Mouse (Mus musculus) hindbrain, embryonic 11.5 days (tissue): ENCODE results near the gene Trim28. TPM values are rescaled to one million over a fixed set of nuclear protein-coding genes. Genes with fewer than 3 reads are reported as not detected.
A peak's percentile ranks its signal among the peaks of the same experiment; 100 is the strongest.

ENCODE experiments used
- ATAC-seq: fragments of 200-750 bp; cut with Nextera tagmentation; 2 replicates; pipeline ENCODE4 v1.8.0; 2017; ENCODE audit warnings: mild to moderate bottlenecking, moderate TSS enrichment, moderate library complexity; ENCODE audit not compliant: low FRiP score
- DNase-seq: peaks from one replicate; pipeline ENCODE4 v3.0.0-alpha.2; 2015; ENCODE audit warnings: low spot score
- H3K27ac ChIP-seq: fragments of 300-500 bp; sonication (generic); 2 replicates; pipeline ENCODE4 v1.5.1; 2014; ENCODE audit warnings: mild to moderate bottlenecking, low read depth, low read length
- H3K27me3 ChIP-seq: fragments of 300-500 bp; sonication (generic); 2 replicates; pipeline ENCODE4 v1.6.1; 2014; ENCODE audit warnings: mild to moderate bottlenecking, low read length, moderate library complexity, mixed read lengths; ENCODE audit not compliant: control insufficient read depth, insufficient read depth
- H3K36me3 ChIP-seq: fragments of 300-500 bp; sonication (generic); 2 replicates; pipeline ENCODE4 v1.6.1; 2014; ENCODE audit warnings: mild to moderate bottlenecking, low read length, moderate library complexity, mixed read lengths; ENCODE audit not compliant: control insufficient read depth, insufficient read depth
- H3K4me1 ChIP-seq: fragments of 300-500 bp; sonication (generic); replicated peaks from 2 replicates; pipeline ENCODE4 v1.6.1; 2014; ENCODE audit warnings: low read length, mixed read lengths; ENCODE audit not compliant: control insufficient read depth, insufficient read depth
- H3K4me2 ChIP-seq: fragments of 300-500 bp; sonication (generic); replicated peaks from 2 replicates; pipeline ENCODE4 v1.6.1; 2014; ENCODE audit warnings: mild to moderate bottlenecking, low read depth, low read length
- H3K4me3 ChIP-seq: fragments of 300-500 bp; sonication (generic); 2 replicates; pipeline ENCODE4 v1.5.1; 2014; ENCODE audit warnings: low read depth, low read length
- H3K9ac ChIP-seq: fragments of 300-500 bp; sonication (generic); 2 replicates; pipeline ENCODE4 v1.6.1; 2014; ENCODE audit warnings: low read depth, low read length
- H3K9me3 ChIP-seq: fragments of 300-500 bp; sonication (generic); 2 replicates; pipeline ENCODE4 v1.6.1; 2016; ENCODE audit warnings: low read length; ENCODE audit not compliant: control insufficient read depth
- WGBS: fragments of 180-500 bp; shearing (Covaris S2); extraction: QIAGEN DNeasy Blood & Tissue Kit; methylation state at CpG from one replicate; pipeline ENCODE4 v1.1.7; 2014; 5-methylcytosine and 5-hydroxymethylcytosine counted together
- polyA plus RNA-seq: library from polyadenylated mRNA; unstranded; fragments of >200 nt; fragmentation: Nextera tagmentation; extraction: Ambion mirVana; gene quantifications from 2 replicates; pipeline ENCODE4 v1.2.1, GENCODE M21; 2014

Gene Trim28
- 427 and 438 TPM in 2 replicates for polyA plus RNA-seq

- Histone ChIP-seq H3K9me3 (no peaks in the 10 kb centered on the region), H3K4me1 (no peaks in the 10 kb centered on the region), H3K27me3 (no peaks in the 10 kb centered on the region), H3K27ac (no peak within 1 kb of the TSS), H3K4me2 (no peak within 1 kb of the TSS), H3K36me3 (no peaks in the 10 kb centered on the region), H3K4me3 (no peak within 1 kb of the TSS), H3K9ac (no peak within 1 kb of the TSS)
- DNase-seq (no peak), ATAC-seq (no peak)
- WGBS = 89% methylated on average over 3 of the region's 3 CpGs
These were observed at the start of gene Trim28 for GRCm38 (mm10) chr7:12998851-12999250. Trim28 (plus strand) TSS chr7:12999114.

GRCm38 (mm10) chr7:12949872-12950229, 49.1 kb upstream of the Trim28 start:
- ATAC-seq (no peak), DNase-seq (no peak)
- H3K4me3 ChIP-seq = peak overlapping the region; percentile 39
- H3K27me3 ChIP-seq = no peaks in the 10 kb centered on the region
- peak overlapping the region; percentile 64 for H3K9ac ChIP-seq
- 5% methylated on average over 16 of the region's 16 CpGs for WGBS
- H3K27ac ChIP-seq = peak overlapping the region; percentile 43
- no peaks in the 10 kb centered on the region for H3K9me3 ChIP-seq
- H3K4me2 ChIP-seq = peak overlapping the region; percentile 78
- no peaks in the 10 kb centered on the region for H3K36me3 ChIP-seq
- H3K4me1 ChIP-seq = peaks cover 2% of the 10 kb centered on the region; the same call in 1 of the 2 replicates

GRCm38 (mm10) chr7:12954896-12955295, 44.0 kb upstream of the Trim28 start:
- no peak overlapping the region for H3K9ac ChIP-seq
- H3K36me3 ChIP-seq = no peaks in the 10 kb centered on the region
- DNase-seq (no peak), ATAC-seq (no peak)
- no peaks in the 10 kb centered on the region for H3K27me3 ChIP-seq
- WGBS = 57% methylated on average over 3 of the region's 3 CpGs
- H3K4me2 ChIP-seq = no peak overlapping the region
- H3K9me3 ChIP-seq = no peaks in the 10 kb centered on the region
- H3K27ac ChIP-seq = no peak overlapping the region
- no peak overlapping the region for H3K4me3 ChIP-seq
- H3K4me1 ChIP-seq = peaks cover 2% of the 10 kb centered on the region; the same call in 1 of the 2 replicates

GRCm38 (mm10) chr7:12957511-12957910, 41.4 kb upstream of the Trim28 start:
- Histone ChIP-seq H3K9ac (no peak overlapping the region), H3K4me1 (no peaks in the 10 kb centered on the region), H3K27ac (no peak overlapping the region), H3K9me3 (no peaks in the 10 kb centered on the region), H3K27me3 (no peaks in the 10 kb centered on the region), H3K4me2 (no peak overlapping the region), H3K36me3 (no peaks in the 10 kb centered on the region), H3K4me3 (no peak overlapping the region)
- DNase-seq (no peak), ATAC-seq (no peak)
- WGBS = 77% methylated on average over 5 of the region's 5 CpGs

- Histone ChIP-seq H3K27me3 (no peaks in the 10 kb centered on the region), H3K4me3 (no peak overlapping the region), H3K4me1 (no peaks in the 10 kb centered on the region), H3K9ac (no peak overlapping the region), H3K27ac (no peak overlapping the region), H3K9me3 (no peaks in the 10 kb centered on the region), H3K4me2 (no peak overlapping the region), H3K36me3 (no peaks in the 10 kb centered on the region)
- 86% methylated on average over 4 of the region's 4 CpGs for WGBS
- ATAC-seq (no peak), DNase-seq (no peak)
These were observed 40.0 kb upstream of the Trim28 start for GRCm38 (mm10) chr7:12958948-12959347.

- Histone ChIP-seq H3K36me3 (no peaks in the 10 kb centered on the region), H3K27ac (no peak overlapping the region), H3K4me2 (no peak overlapping the region), H3K27me3 (no peaks in the 10 kb centered on the region), H3K4me1 (no peaks in the 10 kb centered on the region), H3K9me3 (no peaks in the 10 kb centered on the region), H3K9ac (no peak overlapping the region), H3K4me3 (no peak overlapping the region)
- 15% methylated on average over 4 of the region's 4 CpGs for WGBS
- ATAC-seq = no peak
- DNase-seq = no peak
These were observed 39.2 kb upstream of the Trim28 start for GRCm38 (mm10) chr7:12959718-12960117.

GRCm38 (mm10) chr7:12961511-12962141, 37.3 kb upstream of the Trim28 start:
- no peaks in the 10 kb centered on the region for H3K27me3 ChIP-seq
- H3K36me3 ChIP-seq = no peaks in the 10 kb centered on the region
- peak; percentile 75 for ATAC-seq
- H3K9me3 ChIP-seq = no peaks in the 10 kb centered on the region
- peak overlapping the region; percentile 34 for H3K4me3 ChIP-seq
- H3K9ac ChIP-seq = peak overlapping the region; percentile 62
- peak; percentile 80 for DNase-seq
- WGBS = 4% methylated on average over 29 of the region's 29 CpGs
- peak overlapping the region; percentile 43; the same call in 1 of the 2 replicates for H3K27ac ChIP-seq
- H3K4me2 ChIP-seq = peak overlapping the region; percentile 45
- H3K4me1 ChIP-seq = peaks cover 4% of the 10 kb centered on the region; the same call in 1 of the 2 replicates

- under 1% methylated on average over 23 of the region's 23 CpGs for WGBS
These were observed 33.2 kb upstream of the Trim28 start, which contains the start of gene Zfp324 for GRCm38 (mm10) chr7:12965678-12966091. Zfp324 (plus strand) TSS chr7:12965838.

More at GRCm38 (mm10) chr7:12965678-12966091, 33.2 kb upstream of the Trim28 start, which contains the start of gene Zfp324:
- Histone ChIP-seq H3K4me1 (peaks cover 4% of the 10 kb centered on the region; the same call in 1 of the 2 replicates), H3K9me3 (no peaks in the 10 kb centered on the region), H3K4me2 (peak within 1 kb of the TSS; percentile 87), H3K4me3 (peak within 1 kb of the TSS; percentile 84), H3K27me3 (no peaks in the 10 kb centered on the region), H3K27ac (peak within 1 kb of the TSS; percentile 67), H3K9ac (peak within 1 kb of the TSS; percentile 96), H3K36me3 (no peaks in the 10 kb centered on the region; the same call in 1 of the 2 replicates)
- ATAC-seq (peak; percentile 94), DNase-seq (peak; percentile 87)
